Mouse (Mus musculus): Measurements from ENCODE around the gene Fermt2.

DNA sequence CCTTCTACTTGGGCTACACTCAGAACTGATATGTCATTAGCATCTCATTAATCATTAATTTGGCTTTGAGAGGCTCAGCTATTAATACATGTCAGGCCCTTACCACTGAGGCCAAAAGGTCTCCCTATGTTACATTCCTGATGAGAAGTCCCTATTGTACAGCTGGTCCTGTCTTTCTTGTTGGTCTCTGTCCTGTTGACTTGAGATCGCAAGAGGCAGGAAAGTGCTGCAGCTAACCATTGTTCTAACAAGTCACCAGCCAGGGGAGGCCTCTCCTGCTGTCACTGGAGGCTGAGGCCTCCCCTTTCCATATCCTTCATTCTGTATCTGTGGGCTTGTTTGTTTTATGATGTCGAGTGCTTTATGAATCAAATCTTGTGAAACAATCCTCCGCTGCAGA, 83.1 kb downstream of the Fermt2 start:
- TF ChIP-seq CTCF (IDR thresholded peaks at IDR 0.05; ENCODE audit: control insufficient read depth, insufficient read depth, low read length) (no peak), POLR2A (IDR thresholded peaks at IDR 0.05; ENCODE audit: borderline replicate concordance, control insufficient read depth, low read depth, low read length) (no peak)
